Mouse (Mus musculus) midbrain, postnatal 0 days (tissue): Measurements from ENCODE around the gene Cox8a. TPM values are rescaled to one million over a fixed set of nuclear protein-coding genes. Genes with fewer than 3 reads are reported as not detected.
A peak's percentile ranks its signal among the peaks of the same experiment; 100 is the strongest.

Experiments used
- ATAC-seq: fragments of 200-750 bp; cut with Nextera tagmentation; 2 replicates; pipeline ENCODE4 v1.8.0; 2017; ENCODE audit warnings: moderate number of reproducible peaks, mild to moderate bottlenecking, moderate TSS enrichment, moderate library complexity; ENCODE audit not compliant: low FRiP score
- DNase-seq: peaks from one replicate; pipeline ENCODE4 v3.0.0-alpha.2; 2015; ENCODE audit warnings: low spot score
- H3K27ac ChIP-seq: fragments of 300-500 bp; sonication (generic); 2 replicates; pipeline ENCODE4 v1.5.1; 2014; ENCODE audit warnings: low read depth, mild to moderate bottlenecking, low read length, mixed read lengths
- H3K27me3 ChIP-seq: fragments of 300-500 bp; sonication (generic); 2 replicates; pipeline ENCODE4 v1.6.1; 2014; ENCODE audit warnings: low read length, control low read depth, mixed read lengths; ENCODE audit not compliant: insufficient read depth
- H3K36me3 ChIP-seq: fragments of 300-500 bp; sonication (generic); 2 replicates; pipeline ENCODE4 v1.6.1; 2014; ENCODE audit warnings: low read length, control low read depth, mixed read lengths; ENCODE audit not compliant: insufficient read depth
- H3K4me1 ChIP-seq: fragments of 300-500 bp; sonication (generic); 2 replicates; pipeline ENCODE4 v1.6.1; 2014; ENCODE audit warnings: mild to moderate bottlenecking, control low read depth, antibody characterized with exemption, low read length, mixed read lengths; ENCODE audit not compliant: insufficient read depth
- H3K4me2 ChIP-seq: fragments of 300-500 bp; sonication (generic); 2 replicates; pipeline ENCODE4 v1.6.1; 2014; ENCODE audit warnings: low read depth, mild to moderate bottlenecking, low read length, mixed read lengths; ENCODE audit not compliant: poor library complexity, severe bottlenecking
- H3K4me3 ChIP-seq: fragments of 300-500 bp; sonication (generic); 2 replicates; pipeline ENCODE4 v1.5.1; 2014; ENCODE audit warnings: low read depth, mild to moderate bottlenecking, low read length, moderate library complexity
- H3K9ac ChIP-seq: fragments of 300-500 bp; sonication (generic); replicated peaks from 2 replicates; pipeline ENCODE4 v1.6.1; 2014; ENCODE audit warnings: mild to moderate bottlenecking, low read length, moderate library complexity, mixed read lengths; ENCODE audit not compliant: poor library complexity, severe bottlenecking
- H3K9me3 ChIP-seq: fragments of 300-500 bp; sonication (generic); 2 replicates; pipeline ENCODE4 v1.6.1; 2016; ENCODE audit warnings: low read length, control low read depth
- CTCF ChIP-seq: IDR thresholded peaks from 2 replicates; pipeline ENCODE4 v1.5.1; 2016; ENCODE audit warnings: antibody characterized with exemption, mild to moderate bottlenecking
- WGBS: fragments of 180-500 bp; shearing (Covaris S2); extraction: QIAGEN DNeasy Blood & Tissue Kit; methylation state at CpG from one replicate; pipeline ENCODE4 v1.1.7; 2014; 5-methylcytosine and 5-hydroxymethylcytosine counted together
- polyA plus RNA-seq: library from polyadenylated mRNA; unstranded; fragments of >200 nt; fragmentation: Nextera tagmentation; extraction: Ambion mirVana; gene quantifications from 2 replicates; pipeline ENCODE4 v1.2.1, GENCODE M21; 2015
- total RNA-seq: library from RNA; depleted of rRNA; stranded (reverse); fragments of >200 nt; gene quantifications from 2 replicates; pipeline ENCODE4 v1.2.3, GENCODE M21; 2014

Cox8a gene
- total and polyA plus RNA-seq, 2 experiments from 2014 or later = 1,471 to 1,645 TPM

DNA sequence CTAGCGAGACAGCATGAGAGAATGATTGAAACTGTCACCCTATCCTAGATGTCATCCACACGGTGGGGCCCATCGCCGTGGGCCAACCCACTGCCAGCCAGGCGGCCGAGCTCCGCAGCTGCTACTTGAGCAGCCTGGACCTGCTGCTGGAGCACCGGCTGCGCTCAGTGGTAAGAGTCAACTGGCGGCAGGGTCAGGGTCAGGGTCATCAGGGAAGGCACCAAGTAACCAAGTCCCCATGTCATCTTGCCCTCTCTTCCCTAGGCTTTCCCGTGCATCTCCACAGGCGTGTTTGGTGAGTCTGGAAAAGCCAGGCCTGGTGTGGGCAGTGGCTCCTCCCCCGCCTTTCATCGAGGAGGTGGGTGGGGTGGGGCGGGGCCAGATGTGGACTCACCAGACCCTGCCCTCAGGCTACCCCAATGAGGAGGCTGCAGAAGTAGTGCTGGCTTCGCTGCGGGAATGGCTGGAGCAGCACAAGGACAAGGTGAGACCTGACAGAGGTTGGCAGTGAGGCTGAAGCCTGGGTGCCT lies 20.6 kb downstream of the Cox8a start:
- 17% methylated on average over 17 of the region's 17 CpGs for WGBS
- H3K4me3 ChIP-seq = no peak overlapping the region
- H3K4me1 ChIP-seq = no peaks in the 10 kb centered on the region
- no peak overlapping the region for H3K9ac ChIP-seq
- 0 out of 2 replicates have a peak, but pooled peaks have one; percentile 20 for ATAC-seq
- no peaks in the 10 kb centered on the region for H3K9me3 ChIP-seq
- H3K4me2 ChIP-seq = no peak overlapping the region
- TF ChIP-seq CTCF = no peak
- H3K36me3 ChIP-seq = peaks cover 40% of the 10 kb centered on the region
- DNase-seq = no peak
- no peaks in the 10 kb centered on the region for H3K27me3 ChIP-seq
- H3K27ac ChIP-seq = no peak overlapping the region

DNA sequence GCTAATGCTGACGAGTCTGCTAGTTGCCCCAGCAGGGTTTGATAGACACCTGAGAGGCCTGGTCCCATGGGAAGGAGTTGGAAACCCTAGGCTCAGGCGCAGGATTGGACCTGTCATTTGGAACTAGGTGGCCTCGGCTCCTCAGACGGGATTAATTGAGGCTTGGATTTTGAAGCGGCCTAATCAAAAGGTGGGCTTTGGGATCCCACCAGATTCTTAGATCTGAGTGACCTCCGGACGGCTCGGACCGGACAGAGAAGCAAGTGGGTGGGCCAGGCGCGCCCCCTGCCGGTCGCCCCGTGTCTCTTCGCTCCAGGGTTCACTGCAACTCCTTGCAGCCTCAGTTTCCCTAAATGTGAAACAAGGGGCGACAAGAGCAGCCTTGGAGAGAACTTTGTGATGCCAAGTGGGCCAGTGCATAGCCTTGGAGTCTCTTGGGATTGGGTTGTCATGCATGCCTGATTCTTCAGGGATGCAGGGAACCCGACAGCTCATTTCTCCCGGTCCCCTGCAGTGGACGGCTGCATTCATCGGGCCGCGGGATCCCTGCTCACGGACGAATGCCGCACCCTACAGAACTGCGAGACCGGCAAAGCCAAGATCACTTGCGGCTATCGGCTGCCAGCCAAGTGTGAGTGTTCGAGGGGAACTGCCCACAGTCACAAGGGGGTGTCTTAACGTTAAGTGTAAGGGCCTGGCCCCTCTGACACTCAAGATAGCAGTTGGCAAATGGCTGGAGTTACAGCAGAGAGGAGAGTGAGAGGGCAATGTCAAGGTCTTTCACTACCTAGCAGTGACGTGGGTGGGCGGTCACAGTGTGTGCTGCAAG lies 21.3 kb downstream of the Cox8a start:
- Histone ChIP-seq H3K9me3 (no peaks in the 10 kb centered on the region), H3K4me3 (no peak overlapping the region), H3K27ac (no peak overlapping the region), H3K4me2 (no peak overlapping the region), H3K27me3 (no peaks in the 10 kb centered on the region), H3K36me3 (peaks cover 33% of the 10 kb centered on the region), H3K4me1 (no peaks in the 10 kb centered on the region), H3K9ac (no peak overlapping the region)
- TF ChIP-seq CTCF = peak; percentile 83
- 14% methylated on average over 33 of the region's 33 CpGs for WGBS
- DNase-seq (peak; percentile 36), ATAC-seq (0 out of 2 replicates have a peak, but pooled peaks have one; percentile 8)

DNA sequence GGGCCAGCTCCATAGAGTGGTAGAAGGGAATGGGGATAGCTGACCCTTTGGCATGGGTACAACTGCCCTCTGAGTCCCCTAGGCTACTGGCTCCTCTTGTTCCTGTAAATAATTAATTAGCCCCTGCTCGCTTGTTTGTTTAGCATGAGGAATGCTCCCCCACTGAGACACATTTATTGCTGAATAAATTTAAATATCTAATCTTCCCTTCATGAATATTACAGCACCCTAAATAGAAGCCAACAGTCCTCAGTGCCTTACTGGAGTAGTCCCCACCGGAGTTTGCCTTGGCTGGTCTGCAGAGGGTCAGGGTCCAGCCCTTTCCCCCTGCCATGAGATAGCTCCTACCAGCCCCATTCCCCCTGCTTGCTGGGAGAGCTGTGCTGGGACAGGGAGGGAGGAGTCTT lies 24.9 kb downstream of the Cox8a start:
- no peaks in the 10 kb centered on the region for H3K4me1 ChIP-seq
- no peak overlapping the region for H3K4me3 ChIP-seq
- no peaks in the 10 kb centered on the region for H3K27me3 ChIP-seq
- no peak overlapping the region for H3K27ac ChIP-seq
- H3K4me2 ChIP-seq = no peak overlapping the region
- peak; percentile 36 for DNase-seq
- H3K36me3 ChIP-seq = no peaks in the 10 kb centered on the region
- TF ChIP-seq CTCF = no peak
- H3K9me3 ChIP-seq = no peaks in the 10 kb centered on the region
- WGBS = 36% methylated on average over 2 of the region's 2 CpGs
- no peak overlapping the region for H3K9ac ChIP-seq
- no peak for ATAC-seq

DNA sequence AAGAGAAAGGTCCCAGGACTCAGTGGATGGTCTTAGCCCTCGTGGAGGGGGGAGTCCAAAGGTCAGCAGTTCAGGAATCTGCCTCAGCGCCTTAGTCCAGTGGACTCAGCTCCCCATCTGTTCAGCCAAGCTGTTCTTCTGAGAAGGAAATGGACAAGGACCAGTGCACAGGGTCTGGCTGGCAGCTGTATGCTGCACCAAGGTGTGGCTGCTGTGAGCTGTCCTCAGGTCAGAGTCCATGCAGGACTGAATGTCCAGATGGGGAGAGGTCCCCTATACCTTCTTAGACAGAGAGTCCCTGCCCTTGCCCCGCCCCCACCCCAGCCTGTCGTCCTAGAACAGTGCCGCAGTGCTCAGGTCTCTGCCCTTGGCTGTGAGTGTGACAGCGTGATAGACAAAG lies 25.8 kb downstream of the Cox8a start:
- Histone ChIP-seq H3K27me3 (no peaks in the 10 kb centered on the region), H3K4me1 (no peaks in the 10 kb centered on the region), H3K9me3 (no peaks in the 10 kb centered on the region), H3K9ac (no peak overlapping the region), H3K4me3 (no peak overlapping the region), H3K4me2 (no peak overlapping the region), H3K27ac (no peak overlapping the region), H3K36me3 (no peaks in the 10 kb centered on the region)
- 54% methylated on average over 6 of the region's 6 CpGs for WGBS
- no peak for DNase-seq
- ATAC-seq = no peak
- no peak for TF ChIP-seq CTCF

DNA sequence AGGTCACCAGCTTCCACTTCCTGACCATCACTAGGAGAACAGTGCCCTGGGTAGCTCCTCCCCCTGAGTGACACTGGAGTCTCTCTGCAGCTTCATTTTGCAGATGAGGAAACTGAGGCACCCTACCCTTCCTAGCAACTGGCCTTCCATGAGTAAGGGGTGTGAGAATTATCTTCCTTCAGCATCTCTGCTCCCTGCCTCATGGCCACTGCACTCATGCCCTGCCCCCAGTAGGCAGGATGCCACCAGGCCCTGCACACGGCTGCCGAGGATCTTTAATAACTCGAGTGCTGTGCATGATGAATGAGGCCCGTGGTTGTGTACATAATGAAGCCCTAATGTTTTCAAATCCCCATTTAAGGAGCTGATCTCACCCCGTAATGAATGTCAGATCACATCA lies 26.4 kb downstream of the Cox8a start:
- Histone ChIP-seq H3K4me1 (no peaks in the 10 kb centered on the region), H3K27me3 (no peaks in the 10 kb centered on the region), H3K36me3 (no peaks in the 10 kb centered on the region), H3K4me2 (no peak overlapping the region), H3K4me3 (no peak overlapping the region), H3K9me3 (no peaks in the 10 kb centered on the region), H3K27ac (no peak overlapping the region), H3K9ac (no peak overlapping the region)
- TF ChIP-seq CTCF = no peak
- DNase-seq (no peak), ATAC-seq (no peak)
- WGBS = 53% methylated on average over 5 of the region's 5 CpGs

DNA sequence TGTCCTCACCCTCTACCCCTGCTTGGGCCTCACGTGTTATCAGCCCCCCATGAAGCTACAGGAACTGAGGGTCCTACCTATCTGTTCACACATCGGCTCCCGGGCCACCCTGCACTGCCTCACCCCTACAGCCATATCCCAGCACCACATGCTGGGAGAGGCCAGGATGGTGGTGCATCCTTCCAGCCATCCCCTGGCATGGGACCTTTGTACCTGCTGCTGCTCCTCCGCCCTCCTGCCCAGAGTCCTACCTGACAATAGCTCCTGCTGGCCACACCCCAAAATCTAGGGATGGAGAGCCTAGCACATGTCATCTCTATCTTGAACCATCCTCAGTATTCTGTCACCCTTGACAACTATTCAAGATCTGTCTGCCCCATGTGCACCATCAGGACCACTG lies 28.4 kb downstream of the Cox8a start:
- Histone ChIP-seq H3K9me3 (no peaks in the 10 kb centered on the region), H3K27ac (no peak overlapping the region), H3K9ac (no peak overlapping the region), H3K36me3 (no peaks in the 10 kb centered on the region), H3K4me1 (no peaks in the 10 kb centered on the region), H3K4me3 (no peak overlapping the region), H3K27me3 (0 out of 2 replicates have a peak, but pooled peaks cover 3% of the 10 kb centered on the region), H3K4me2 (no peak overlapping the region)
- 89% methylated on average over 4 of the region's 4 CpGs for WGBS
- DNase-seq (no peak), ATAC-seq (no peak)
- no peak for TF ChIP-seq CTCF
